Mouse (Mus musculus) layer of hippocampus, adult 11-12 months (tissue): ENCODE measurements around the gene Tcl1b5.
"Not testable (repeated sequence)": the region's sequence is repeated elsewhere in the genome, so short reads cannot be mapped to it uniquely, and the experiment has no call there.

Experiments used
- DNase-seq: peaks from one replicate; pipeline ENCODE4 v3.0.0; 2022; ENCODE audit warnings: low spot score

Gene Tcl1b5

DNA sequence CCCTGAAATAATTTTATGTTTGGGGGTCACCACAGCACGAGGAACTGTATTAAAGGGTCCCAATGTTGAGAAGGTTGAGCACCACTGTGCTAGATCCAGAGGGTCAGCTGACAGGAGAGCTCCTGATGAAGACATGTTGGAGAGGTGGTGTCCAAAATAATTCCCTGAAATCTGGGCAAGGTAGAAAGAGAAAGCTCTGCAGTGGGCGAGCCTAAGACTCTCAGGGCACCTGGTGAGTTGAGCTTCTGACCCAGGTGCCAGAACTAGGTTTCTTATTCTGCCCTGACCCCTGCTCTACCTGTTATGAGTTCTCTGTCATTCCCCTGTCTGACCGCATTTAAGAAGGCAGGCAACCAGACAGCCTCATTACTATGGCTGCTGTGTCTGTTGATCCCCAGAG lies at the start of gene Tcl1b5:
Tcl1b5 (plus strand) TSS at position 301 of the 400 bp plus-strand sequence.
- DNase-seq: not testable (repeated sequence)

DNA sequence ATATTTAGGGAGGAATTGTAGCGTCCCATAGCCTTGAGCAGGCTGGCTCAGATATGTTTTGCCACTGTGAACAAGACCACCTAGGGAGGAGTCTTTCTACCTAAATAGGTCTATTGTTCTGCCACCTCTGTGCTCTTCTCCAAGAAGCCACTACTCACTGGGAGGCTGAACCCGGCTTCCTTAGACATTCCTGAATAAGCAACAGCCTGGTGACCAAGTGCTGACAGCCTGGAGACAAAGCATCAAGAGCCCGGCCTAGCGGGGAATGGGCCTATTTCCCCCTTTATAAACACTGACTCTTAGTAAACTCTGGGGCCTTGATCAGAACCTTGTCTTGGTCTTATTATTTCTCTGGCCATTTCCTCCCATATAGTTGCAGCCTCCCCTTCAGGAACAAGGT lies 49.6 kb upstream of the Tcl1b5 start:
- DNase-seq: no peak

DNA sequence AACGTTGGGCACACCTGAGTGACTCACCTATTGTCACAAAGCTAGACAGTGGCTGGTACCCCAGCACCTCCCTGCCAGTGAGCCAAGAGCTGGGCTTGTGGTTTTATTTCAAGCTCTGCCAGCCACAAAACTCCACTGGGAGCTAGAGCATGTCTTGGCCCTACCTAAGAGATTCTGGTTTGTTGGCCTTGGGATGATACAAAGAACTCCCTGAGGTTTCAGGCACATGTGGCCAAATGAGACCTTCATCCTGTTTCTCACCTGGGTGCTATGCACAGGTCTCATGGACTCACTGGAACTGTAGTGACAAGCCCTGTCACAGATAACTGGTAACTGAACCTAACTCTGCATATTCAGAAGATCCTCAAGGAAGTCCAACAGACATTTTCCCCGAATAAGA lies 48.5 kb upstream of the Tcl1b5 start:
- DNase-seq: no peak

DNA sequence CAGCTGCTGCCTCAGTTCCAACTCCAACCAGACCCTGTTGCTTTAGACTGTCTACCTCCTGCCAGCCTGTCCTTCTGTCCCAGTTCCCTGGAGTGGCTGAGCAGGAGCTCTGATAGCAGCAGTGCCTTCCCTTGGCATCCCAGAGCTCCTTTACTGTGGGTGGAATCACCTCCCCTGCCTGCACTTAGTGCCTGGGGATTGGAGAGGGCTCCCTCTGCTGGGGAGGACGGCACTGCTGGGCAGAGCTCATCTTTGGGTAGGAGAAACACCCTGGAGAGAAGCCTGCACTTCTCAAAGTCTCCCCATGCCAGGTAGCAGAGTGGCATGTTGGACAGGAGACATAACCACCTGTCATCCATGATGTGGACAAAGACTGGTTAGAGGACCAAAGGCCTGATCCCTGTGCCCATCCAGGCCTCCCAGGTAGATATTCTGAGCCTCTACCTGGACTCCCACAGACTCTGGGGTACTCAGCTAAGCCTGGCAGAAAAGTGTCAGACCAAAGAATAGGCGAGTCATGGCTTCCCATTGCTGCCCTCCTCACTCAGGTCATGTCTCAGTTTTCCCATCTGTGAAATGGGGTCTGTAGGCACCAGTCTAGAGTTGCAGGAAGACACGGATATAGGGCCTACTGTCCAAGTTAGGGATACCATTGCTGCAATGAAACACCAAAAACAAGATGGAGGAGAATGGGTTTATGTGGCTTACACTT lies 46.5 kb upstream of the Tcl1b5 start:
- DNase-seq: not testable (repeated sequence)

DNA sequence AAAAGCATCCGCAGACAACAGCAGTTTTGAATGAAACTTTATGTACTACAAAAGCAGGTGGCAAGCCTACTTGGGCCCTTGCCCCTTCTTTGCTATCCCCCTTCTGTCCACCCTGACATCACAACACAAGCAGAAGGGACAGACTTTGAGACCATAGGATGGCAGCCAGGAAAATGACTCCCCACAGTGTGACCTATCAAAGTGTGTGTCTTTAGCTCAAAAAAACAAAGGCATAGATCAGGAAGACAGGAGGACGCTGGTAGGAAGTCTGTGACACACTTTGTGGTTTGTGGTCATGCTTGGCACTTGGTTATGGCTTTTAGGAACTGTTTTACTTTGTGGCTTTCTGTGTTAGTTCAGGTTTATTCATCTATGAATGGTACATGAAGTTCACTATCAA lies 42.0 kb upstream of the Tcl1b5 start:
- not testable (repeated sequence) for DNase-seq

DNA sequence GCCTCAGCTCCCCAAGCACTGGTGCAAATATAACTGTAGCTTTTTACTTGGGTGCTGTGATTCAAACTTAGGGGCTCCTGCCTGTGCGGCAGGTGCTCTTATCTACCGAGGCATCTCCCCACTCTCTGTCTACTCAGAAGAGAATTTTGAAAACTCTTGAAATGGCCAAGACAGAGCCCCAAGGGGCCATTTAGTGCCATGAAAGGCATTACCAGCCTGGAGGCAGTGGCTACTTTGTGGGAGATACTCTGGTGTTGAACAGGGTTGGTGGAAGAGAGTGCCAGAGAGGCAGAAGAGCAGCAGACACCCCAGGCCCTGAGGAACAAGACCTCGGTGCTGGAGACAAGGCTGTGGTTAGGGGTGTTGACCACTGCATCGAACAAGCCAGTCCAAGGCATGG lies 41.3 kb upstream of the Tcl1b5 start:
- not testable (repeated sequence) for DNase-seq

DNA sequence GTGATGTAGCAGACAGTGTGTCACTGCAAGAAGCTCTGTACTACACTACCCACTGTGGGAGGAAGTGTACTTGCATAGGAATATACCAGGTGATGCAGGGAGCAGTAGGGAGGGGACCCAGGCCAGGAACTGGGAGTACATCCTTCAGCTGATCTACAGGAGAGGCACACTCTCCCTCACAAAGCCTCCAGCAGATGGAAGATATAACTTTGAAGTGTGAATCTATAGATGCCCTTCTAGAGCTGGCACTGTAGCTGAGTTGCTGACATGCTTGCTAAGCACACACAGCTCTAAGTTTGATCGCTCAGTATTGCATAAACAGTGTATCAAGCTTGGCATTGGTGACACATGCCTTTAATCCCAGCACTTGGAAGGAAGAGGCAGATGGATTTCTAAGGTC lies 38.4 kb upstream of the Tcl1b5 start:
- DNase-seq: not testable (repeated sequence)

DNA sequence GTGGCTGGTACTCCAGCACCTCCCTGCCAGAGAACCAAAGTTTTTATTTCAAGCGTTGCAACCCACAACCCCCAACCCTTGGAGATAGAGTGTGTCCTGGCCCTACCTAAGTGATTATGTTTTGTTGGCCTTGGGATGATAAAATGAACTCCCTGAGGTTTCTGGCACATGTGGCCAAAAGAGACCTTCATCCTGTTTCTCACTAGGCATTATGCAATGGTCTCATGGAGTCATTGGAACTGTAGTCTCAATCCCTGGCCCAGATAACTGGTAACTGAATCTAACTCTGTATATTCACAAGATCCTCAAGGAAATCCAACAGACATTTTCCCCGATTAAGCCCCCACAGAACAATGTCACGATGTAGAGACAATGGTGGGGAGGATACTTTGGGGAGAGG lies 33.0 kb upstream of the Tcl1b5 start:
- DNase-seq: no peak

DNA sequence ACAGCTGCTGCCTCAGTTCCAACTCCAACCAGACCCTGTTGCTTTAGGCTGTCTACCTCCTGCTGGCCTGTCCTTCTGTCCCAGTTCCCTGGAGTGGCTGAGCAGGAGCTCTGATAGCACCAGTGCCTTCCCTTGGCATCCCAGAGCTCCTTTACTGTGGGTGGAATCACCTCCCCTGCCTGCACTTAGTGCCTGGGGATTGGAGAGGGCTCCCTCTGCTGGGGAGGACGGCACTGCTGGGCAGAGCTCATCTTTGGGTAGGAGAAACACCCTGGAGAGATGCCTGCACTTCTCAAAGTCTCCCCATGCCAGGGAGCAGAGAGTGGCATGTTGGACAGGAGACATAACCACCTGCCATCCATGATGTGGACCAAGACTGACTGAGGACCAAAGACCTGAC lies 31.2 kb upstream of the Tcl1b5 start:
- not testable (repeated sequence) for DNase-seq

DNA sequence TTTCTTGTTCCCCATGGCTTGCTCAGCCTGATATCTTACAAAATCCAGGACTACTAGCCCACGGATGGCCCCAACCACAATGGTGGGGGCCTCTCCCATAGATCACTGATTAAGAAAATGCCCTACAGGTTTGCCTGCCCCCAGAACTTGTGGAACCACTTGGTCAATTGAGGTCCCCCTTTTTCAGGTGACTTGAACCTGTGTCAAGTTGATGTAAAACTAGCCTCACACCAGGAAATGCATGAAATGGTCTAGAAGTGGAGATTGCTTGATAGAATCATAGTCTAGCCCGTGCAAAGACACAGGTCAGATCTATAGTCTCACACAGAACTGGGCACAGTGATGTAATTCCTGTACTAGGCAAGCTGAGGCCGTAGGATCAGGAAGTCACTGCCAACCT lies 30.4 kb upstream of the Tcl1b5 start, which contains the start of gene Tcl1b2:
Tcl1b2 (plus strand) TSS at position 301 of the 400 bp plus-strand sequence.
- DNase-seq: no peak

DNA sequence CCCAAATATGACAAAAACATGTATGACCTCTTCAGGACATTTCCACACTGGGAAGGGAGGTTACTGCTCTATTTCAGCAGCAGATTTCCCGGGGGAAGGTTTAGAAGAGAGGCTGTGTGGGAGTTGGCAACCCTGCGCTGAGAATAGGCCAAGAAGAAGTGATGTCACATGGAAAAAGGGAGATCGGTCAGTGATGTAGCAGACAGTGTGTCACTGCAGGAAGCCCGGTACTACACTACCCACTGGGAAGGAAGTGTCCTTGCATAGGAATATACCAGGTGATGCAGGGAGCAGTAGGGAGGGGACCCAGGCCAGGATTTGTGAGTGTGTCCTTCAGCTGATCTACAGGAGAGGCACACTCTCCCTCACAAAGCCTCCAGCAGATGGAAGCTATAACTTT lies 20.9 kb upstream of the Tcl1b5 start:
- not testable (repeated sequence) for DNase-seq

DNA sequence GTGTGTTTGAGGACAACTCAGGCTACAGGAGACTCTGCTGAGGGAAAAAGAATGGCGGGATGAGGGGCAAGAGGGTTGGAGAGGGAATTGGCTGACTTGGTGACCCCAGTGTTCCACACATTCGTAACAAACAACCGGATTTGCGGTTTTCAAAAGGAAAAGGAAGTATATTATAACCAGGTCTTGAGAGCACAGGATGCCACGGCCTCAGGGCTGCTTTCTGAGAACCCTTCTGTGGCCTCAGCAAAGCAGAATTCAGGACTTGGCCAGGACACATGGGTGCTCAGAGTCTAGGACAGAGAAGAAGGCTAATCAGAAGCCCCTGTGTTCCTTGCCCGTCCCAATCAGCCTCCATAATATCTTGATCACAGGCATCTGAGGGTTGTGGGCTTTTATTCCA lies 17.3 kb upstream of the Tcl1b5 start:
- DNase-seq: no peak

DNA sequence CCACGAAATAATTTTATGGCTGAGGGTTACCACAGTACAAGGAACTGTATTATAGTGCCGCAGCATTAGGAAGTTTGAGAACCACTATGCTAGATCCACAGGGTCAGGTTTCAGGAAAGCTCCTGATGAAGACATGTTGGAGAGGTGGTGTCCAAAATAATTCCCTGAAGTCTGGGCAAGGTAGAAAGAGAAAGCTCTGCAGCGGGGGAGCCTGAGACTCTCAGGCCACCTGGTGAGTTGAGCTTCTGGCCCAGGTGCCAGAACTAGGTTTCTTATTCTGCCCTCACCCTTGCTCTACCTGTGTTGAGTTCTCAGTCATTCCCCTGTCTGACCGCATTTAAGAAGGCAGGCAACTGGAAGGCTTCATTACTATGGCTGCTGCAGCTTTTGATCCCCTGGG lies 16.8 kb upstream of the Tcl1b5 start, which contains the start of gene Tcl1b1:
Tcl1b1 (plus strand) TSS at position 301 of the 400 bp plus-strand sequence.
- DNase-seq: no peak

DNA sequence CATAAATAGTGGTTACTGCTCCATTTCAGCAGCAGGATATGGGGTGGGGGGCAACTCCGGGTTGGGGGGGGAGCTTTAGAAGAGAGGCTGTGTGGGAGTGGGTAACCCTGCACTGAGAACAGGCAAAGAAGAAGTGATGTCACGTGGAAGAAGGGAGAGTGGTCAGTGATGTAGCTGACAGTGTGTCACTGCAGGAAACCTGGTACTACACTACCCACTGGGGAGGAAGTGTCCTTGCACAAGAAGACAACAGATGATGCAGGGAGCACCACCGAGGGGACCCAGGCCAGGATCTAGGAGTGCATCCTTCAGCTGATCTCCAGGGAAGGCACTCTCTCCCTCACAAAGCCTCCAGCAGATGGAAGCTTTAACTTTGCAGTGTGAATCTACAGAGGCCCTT lies 9.4 kb upstream of the Tcl1b5 start:
- no peak for DNase-seq

DNA sequence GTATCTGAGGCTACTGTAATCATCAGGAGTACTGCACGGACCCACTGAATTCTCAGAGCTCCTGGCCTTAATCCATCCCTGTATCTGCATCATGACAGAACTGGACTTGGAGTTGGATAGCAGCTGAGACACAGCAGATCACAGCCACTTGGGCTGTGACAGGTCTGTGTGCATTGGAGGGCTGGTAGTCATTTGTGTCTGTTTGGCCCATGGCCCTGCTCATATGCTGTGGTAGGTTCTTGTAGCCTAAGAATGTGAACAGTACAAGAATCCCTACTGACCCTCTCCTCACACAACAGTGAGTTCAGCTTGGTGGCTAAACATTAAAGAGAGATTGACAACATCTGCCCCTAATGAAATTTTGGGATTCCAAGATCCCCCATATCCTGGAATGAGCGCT lies 2.8 kb upstream of the Tcl1b5 start:
- DNase-seq: no peak

DNA sequence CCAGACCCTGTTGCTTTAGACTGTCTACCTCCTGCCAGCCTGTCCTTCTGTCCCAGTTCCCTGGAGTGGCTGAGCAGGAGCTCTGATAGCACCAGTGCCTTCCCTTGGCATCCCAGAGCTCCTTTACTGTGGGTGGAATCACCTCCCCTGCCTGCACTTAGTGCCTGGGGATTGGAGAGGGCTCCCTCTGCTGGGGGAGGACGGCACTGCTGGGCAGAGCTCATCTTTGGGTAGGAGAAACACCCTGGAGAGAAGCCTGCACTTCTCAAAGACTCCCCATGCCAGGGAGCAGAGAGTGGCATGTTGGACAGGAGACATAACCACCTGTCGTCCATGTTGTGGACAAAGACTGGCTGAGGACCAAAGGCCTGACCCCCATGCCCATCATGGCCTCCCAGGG lies 1.8 kb upstream of the Tcl1b5 start:
- DNase-seq: peak; percentile 47

DNA sequence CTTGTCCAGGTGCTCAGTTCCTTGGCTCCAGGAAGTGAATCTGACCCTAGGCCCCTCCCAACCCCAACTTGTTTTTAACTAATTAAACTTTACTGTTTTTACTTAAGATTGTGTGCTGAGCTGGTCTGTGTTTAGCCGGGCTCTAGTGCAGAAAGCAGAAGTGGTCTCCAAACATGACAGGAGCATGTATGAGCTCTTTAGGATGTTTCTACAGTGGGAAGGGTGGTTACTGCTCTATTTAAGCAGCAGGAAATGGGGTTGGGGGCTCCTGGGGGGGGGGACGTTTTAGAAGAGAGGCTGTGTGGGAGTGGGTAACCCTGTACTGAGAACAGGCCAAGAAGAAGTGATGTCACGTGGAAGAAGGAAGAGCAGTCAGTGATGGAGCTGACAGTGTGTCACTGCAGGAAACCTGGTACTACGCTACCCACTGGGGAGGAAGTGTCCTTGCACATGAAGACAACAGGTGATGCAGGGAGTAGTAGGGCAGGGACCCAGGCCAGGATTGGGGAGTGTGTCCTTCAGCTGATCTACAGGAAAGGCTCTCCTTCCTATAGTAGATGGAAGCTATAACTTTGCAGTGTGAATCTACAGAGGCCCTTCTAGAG lies 5.0 kb downstream of the Tcl1b5 start:
- not testable (repeated sequence) for DNase-seq

DNA sequence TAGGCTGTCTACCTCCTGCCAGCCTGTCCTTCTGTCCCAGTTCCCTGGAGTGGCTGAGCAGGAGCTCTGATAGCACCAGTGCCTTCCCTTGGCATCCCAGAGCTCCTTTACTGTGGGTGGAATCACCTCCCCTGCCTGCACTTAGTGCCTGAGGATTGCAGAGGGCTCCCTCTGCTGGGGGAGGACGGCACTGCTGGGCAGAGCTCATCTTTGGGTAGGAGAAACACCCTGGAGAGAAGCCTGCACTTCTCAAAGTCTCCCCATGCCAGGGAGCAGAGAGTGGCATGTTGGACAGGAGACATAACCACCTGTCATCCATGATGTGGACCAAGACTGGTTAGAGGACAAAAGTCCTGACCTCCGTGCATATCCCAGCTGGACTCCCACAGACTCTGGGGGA lies 12.8 kb downstream of the Tcl1b5 start:
- DNase-seq: peak; percentile 12

DNA sequence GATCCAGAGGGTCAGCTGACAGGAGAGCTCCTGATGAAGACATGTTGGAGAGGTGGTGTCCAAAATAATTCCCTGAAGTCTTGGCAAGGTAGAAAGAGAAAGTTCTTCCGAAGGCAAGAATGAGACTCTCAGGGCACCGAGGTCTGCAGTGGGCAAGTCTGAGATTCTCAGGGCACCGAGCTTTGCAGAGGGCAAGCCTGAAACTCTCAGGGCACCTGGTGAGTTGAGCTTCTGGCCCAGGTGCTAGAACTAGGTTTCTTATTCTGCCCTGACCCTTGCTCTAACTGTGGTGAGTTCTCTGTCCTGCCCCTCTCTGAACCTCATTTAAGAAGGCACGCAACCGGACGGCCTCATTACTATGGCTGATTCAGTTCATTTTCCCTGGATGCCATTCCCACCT lies 14.6 kb downstream of the Tcl1b5 start, which contains the start of gene Tcl1b3:
Tcl1b3 (plus strand) TSS at position 301 of the 400 bp plus-strand sequence.
- DNase-seq: not testable (repeated sequence)

DNA sequence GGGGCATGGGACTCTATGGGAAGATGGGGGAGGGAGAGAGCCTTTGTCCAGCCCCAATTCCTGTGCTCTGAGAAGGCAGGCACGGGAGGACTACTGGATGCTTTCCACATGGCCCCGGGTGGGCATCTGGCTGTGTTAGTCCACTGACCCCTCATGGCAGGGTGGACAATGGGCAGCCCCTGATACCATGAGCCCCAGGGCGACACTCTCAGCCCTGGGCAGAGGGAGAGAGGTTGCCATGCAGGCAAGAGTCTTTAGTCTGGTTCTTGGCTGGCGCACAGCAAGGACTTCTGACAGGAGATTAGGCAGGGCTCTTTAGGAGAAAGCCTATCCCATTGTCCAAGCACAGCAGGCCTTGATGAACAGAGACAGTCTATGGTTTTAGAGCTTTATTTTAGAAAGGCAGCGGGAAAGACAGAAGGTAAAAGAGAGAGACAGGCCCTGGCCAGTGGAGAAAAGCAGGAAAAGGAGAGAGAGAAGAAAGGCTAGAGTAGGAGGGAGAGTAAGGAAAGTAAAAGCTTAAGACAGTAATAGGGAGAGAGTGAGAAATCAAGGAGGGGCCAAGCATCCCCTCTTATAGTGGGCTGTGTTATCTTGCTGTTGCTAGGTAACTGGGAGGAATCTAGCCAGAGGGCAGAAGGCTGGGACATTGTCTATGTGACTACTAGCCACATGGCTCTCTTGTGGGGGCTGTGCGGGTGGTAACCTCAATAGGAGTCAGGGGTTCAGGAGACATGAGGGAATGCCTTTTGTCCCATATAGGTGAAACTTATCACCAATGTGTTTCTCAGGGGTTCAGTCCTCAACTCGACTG lies 23.7 kb downstream of the Tcl1b5 start:
- DNase-seq: not testable (repeated sequence)

DNA sequence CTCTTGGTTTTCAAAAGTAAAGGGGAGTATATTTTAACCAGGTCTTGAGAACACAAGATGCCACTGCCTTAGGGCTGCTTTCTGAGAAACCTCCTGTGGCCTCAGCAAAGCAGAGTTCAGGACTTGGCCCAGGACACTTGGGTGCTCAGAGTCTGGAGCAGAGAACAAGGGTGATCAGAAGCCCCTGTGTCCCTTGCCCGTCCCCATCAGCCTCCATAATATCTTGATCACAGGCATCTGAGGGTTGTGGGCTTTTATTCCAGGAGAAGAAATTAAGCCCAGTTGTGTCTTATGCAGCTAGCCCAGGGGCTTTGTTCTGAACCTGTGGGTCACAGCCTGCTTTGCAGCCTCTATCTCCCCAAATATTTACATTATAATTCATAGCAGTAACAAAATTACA lies 25.5 kb downstream of the Tcl1b5 start, which contains the start of gene Tcl1b4:
Tcl1b4 (plus strand) TSS at position 301 of the 400 bp plus-strand sequence.
- DNase-seq: not testable (repeated sequence)

DNA sequence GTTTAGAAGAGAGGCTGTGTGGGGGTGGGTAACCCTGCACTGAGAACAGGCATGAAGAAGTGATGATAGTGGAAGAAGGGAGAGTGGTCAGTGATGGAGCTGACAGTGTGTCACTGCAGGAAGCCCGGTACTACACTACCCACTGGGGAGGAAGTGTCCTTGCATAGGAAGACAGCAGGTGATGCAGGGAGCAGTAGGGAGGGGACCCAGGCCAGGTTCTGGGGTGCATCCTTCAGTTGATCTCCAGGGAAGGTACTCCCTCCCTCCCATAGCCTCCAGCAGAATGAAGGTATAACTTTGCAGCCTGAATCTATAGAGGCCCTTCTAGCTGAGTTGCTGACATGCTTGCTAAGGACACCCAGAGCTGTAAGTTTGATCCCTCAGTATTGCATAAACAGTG lies 30.9 kb downstream of the Tcl1b5 start:
- DNase-seq: no peak

DNA sequence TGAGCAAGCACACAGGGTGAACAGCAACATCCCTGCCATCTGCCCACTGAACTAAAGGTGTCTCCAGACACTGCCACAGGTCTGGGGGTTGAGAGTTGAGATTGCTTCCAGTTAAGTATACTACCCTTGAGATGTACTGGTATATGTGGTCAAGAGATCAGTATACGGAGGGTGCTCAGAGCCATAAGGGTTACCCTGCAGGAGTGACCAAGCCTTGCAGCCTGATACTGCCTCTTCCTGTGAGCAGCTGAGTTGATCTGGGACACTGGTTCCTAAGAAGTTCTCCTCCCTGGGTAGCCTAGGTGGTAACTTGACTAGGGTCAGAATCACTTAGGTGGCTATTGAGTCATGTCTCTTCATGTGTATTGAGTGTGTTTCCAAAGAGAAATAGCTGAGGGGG lies 32.3 kb downstream of the Tcl1b5 start:
- no peak for DNase-seq
